Mouse (Mus musculus): ENCODE results near the gene Sipa1l2. TPM values are rescaled to one million over a fixed set of nuclear protein-coding genes. Genes with fewer than 3 reads are reported as not detected.
"Not testable (repeated sequence)": the region's sequence is repeated elsewhere in the genome, so short reads cannot be mapped to it uniquely, and the experiment has no call there.

Sipa1l2 gene
- polyA plus RNA-seq, 1 experiment from 2014 or later: 27.2 TPM

DNA sequence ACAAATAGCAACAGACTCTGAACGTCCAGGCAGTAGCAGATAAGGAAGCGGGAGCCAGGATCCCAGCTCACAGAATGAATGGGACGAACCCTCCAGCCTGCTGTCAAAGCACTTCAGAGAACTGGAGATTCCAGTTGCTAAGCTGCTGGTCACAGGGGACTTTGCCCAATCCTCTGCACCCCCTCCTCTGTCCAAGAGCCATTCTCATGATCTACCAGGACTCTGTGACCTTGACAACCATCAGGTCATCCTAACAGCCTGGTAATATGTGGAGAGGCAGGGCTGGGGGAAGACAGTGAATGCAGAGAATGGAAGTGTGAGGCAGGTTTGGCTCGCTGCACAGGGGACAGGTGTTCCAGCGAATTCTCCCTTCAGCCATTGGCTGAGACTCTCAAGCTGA lies 163.2 kb downstream of the Sipa1l2 start:
- no peak overlapping the region for H3K4me3 ChIP-seq
- 77% methylated on average over 5 of the region's 5 CpGs for WGBS
- 0 out of 2 replicates have a peak, but pooled peaks cover 8% of the 10 kb centered on the region for H3K4me1 ChIP-seq
- no peaks in the 10 kb centered on the region for H3K27me3 ChIP-seq
- H3K9ac ChIP-seq: no peak overlapping the region
- H3K4me2 ChIP-seq: no peak overlapping the region
- ATAC-seq: no peak
- 0 out of 2 replicates have a peak, but pooled peaks cover 6% of the 10 kb centered on the region for H3K9me3 ChIP-seq (replicated peaks)
- no peak overlapping the region for H3K27ac ChIP-seq
- H3K36me3 ChIP-seq (ENCODE audit: poor library complexity, severe bottlenecking): no peaks in the 10 kb centered on the region

DNA sequence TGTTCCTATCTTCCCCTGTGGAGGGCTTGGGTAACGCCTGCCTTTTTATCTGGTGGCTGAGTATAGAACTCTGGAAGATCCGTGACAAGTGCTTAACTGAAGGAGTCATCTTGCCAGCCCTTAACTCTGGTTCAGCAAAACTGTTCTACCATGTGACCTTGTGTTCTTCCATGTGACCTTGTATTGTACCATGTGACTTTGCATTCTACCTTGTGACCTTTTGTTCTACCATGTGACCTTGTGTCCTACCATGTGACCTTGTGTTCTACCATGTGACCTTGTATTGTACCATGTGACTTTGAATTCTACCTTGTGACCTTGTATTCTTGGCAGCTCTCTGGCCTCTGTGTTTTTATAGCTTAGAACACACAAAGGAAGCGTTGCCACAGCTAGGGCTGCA lies 168.3 kb downstream of the Sipa1l2 start:
- Histone ChIP-seq H3K4me2 (no peak overlapping the region), H3K27me3 (no peaks in the 10 kb centered on the region), H3K27ac (no peak overlapping the region), H3K4me1 (no peaks in the 10 kb centered on the region), H3K9me3 (replicated peaks) (0 out of 2 replicates have a peak, but pooled peaks cover 6% of the 10 kb centered on the region), H3K9ac (no peak overlapping the region), H3K36me3 (ENCODE audit: poor library complexity, severe bottlenecking) (no peaks in the 10 kb centered on the region), H3K4me3 (no peak overlapping the region)
- whole genome bisulfite sequencing: 93% methylated on average over 3 of the region's 3 CpGs
- ATAC-seq: no peak

DNA sequence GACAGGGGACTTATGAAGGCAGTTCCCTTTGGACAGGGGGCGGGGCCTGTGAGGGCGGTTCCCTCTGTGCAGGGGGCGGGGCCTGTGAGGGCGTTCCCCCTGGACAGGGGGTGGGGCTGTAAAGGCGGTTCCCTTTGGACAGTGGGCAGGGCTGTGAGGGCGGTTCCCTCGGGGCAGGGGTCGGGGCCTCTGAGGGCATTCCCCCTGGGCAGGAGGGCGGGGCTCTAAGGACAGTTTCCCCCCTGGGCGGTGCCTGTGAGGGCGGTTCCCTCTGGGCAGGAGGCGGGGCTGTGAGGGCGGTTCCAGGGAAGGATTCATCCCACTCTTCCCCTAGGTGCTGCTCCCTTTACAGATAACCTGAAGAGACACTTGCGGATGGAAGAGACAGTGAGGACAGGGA lies 171.6 kb downstream of the Sipa1l2 start:
- no peaks in the 10 kb centered on the region for H3K9me3 ChIP-seq (replicated peaks)
- H3K27me3 ChIP-seq: no peaks in the 10 kb centered on the region
- peaks cover 12% of the 10 kb centered on the region for H3K4me1 ChIP-seq
- H3K4me3 ChIP-seq: no peak overlapping the region
- no peaks in the 10 kb centered on the region for H3K36me3 ChIP-seq (ENCODE audit: poor library complexity, severe bottlenecking)
- no peak overlapping the region for H3K4me2 ChIP-seq
- 39% methylated on average over 14 of the region's 14 CpGs for WGBS
- no peak overlapping the region for H3K27ac ChIP-seq
- no peak overlapping the region for H3K9ac ChIP-seq
- no peak for ATAC-seq

DNA sequence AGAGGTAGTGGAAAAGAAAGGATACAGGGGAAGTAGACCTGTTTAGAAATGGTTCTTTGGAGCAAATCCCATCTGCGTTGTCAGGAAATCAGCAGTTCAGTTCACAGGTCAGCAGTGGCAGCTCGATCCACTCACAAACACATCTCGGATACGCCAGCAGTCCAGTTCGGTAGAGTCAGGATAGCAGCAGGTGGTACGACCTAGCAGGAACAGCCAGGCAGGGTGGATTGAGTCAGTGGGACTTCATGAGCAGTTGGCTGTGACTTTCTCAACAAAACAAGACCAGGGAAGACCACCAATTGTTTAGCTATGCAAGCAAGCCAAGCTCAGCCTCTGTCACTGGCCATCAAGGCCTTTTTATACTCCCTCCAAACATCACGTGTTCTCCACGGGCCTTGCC lies 173.9 kb downstream of the Sipa1l2 start:
- H3K9me3 ChIP-seq (replicated peaks); H3K4me2 ChIP-seq; H3K27me3 ChIP-seq; H3K9ac ChIP-seq; H3K27ac ChIP-seq; H3K4me3 ChIP-seq; ATAC-seq; H3K36me3 ChIP-seq (ENCODE audit: poor library complexity, severe bottlenecking): not testable (repeated sequence)
- H3K4me1 ChIP-seq: peaks cover 23% of the 10 kb centered on the region
- 83% methylated on average over 8 of the region's 8 CpGs for WGBS

DNA sequence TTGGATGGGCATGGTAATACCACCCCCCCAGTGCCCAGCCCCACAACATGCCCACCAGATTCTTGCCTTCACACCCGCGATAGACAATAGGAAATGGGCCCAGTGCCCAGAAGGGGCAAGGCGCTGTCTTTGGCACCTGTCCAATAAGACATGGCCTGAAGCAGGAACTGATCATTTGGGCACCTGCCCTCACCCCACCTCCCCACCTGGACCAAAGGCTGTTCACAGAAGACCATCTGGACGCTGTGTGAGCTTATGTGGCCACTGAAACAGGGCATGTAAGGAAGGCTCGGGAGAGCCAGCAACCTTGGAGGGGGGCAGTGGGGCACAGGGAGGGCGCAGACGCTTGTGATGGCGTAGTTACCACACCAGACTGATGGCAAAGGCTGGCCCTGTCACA lies 174.6 kb downstream of the Sipa1l2 start:
- no peak overlapping the region for H3K4me2 ChIP-seq
- ATAC-seq: peak; percentile 78
- WGBS: 60% methylated on average over 8 of the region's 8 CpGs
- H3K27me3 ChIP-seq: no peaks in the 10 kb centered on the region
- peaks cover 30% of the 10 kb centered on the region for H3K4me1 ChIP-seq
- no peaks in the 10 kb centered on the region for H3K9me3 ChIP-seq (replicated peaks)
- 0 out of 2 replicates have a peak overlapping the region, but pooled peaks have one; percentile 12 for H3K27ac ChIP-seq
- H3K9ac ChIP-seq: no peak overlapping the region
- no peak overlapping the region for H3K4me3 ChIP-seq
- no peaks in the 10 kb centered on the region for H3K36me3 ChIP-seq (ENCODE audit: poor library complexity, severe bottlenecking)

DNA sequence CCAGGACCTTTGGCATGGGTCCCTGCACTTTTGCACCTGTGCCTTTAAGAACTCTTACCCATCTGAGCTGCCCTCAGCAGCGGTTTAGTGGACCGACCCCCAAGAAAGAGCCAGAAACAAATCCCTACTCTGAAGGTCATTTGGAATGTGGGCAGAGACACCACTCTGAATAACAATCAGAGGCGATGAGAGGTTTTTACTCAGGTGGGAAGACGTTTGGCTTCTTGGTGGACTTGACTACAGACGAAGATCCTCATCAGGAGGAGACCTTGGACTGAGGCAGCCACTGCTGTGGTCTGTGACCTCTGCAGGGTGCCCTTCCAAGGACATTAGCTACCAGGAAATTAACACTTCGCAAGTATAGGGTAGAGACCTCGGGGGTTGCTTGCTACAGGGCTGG lies 177.9 kb downstream of the Sipa1l2 start:
- Histone ChIP-seq H3K4me1 (peaks cover 52% of the 10 kb centered on the region), H3K27me3 (no peaks in the 10 kb centered on the region), H3K9ac (no peak overlapping the region), H3K4me3 (no peak overlapping the region), H3K36me3 (ENCODE audit: poor library complexity, severe bottlenecking) (no peaks in the 10 kb centered on the region), H3K27ac (peak overlapping the region; percentile 90; the same call in 1 of the 2 replicates), H3K4me2 (no peak overlapping the region), H3K9me3 (replicated peaks) (no peaks in the 10 kb centered on the region)
- ATAC-seq: no peak
- WGBS: 61% methylated on average over 7 of the region's 7 CpGs

DNA sequence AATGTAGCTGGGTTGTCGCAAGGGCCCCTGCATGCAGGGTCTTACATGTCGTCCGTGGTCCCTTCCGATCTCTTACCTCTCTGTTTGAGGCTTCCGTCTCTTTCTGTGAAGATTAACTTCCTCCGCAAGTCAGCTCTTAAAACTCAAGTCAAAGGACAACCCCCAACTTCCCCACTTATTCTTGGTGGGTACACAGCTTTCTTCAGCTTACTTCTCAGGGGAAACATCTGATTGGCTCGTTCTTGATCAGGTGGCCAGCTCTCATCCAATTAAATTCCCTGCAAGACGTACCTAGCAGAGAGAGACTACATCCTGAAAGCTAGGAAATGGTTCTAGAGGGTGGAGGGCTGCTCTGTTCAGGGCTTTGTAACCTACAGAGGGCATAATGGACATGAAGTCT lies 178.3 kb downstream of the Sipa1l2 start:
- no peaks in the 10 kb centered on the region for H3K36me3 ChIP-seq (ENCODE audit: poor library complexity, severe bottlenecking)
- peaks cover 56% of the 10 kb centered on the region for H3K4me1 ChIP-seq
- WGBS: 74% methylated on average over 8 of the region's 8 CpGs
- no peak overlapping the region for H3K9ac ChIP-seq
- no peaks in the 10 kb centered on the region for H3K27me3 ChIP-seq
- H3K9me3 ChIP-seq (replicated peaks): no peaks in the 10 kb centered on the region
- no peak overlapping the region for H3K4me3 ChIP-seq
- H3K4me2 ChIP-seq: no peak overlapping the region
- H3K27ac ChIP-seq: peak overlapping the region; percentile 90
- no peak for ATAC-seq

DNA sequence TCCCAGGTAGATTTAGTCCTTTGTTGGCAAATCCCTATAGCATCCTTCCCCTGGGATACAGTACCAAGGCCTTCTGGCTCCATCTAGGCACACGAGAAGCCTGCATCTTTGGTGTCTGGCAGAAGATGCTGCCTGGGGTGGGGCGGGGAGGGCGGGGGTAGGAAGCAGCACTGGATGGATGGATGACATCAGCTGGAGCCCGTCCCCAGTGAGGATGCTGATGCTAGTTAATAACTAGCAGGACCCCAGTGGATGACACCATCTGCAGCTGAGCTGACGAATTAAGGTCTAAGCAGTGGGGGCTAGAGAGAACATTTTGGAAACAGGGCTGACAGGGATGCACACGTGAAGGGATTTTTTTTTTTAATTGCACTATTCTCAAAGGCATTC lies 179.1 kb downstream of the Sipa1l2 start:
- Histone ChIP-seq H3K9ac (no peak overlapping the region), H3K4me1 (peaks cover 64% of the 10 kb centered on the region)
- WGBS: 48% methylated on average over 6 of the region's 6 CpGs

DNA sequence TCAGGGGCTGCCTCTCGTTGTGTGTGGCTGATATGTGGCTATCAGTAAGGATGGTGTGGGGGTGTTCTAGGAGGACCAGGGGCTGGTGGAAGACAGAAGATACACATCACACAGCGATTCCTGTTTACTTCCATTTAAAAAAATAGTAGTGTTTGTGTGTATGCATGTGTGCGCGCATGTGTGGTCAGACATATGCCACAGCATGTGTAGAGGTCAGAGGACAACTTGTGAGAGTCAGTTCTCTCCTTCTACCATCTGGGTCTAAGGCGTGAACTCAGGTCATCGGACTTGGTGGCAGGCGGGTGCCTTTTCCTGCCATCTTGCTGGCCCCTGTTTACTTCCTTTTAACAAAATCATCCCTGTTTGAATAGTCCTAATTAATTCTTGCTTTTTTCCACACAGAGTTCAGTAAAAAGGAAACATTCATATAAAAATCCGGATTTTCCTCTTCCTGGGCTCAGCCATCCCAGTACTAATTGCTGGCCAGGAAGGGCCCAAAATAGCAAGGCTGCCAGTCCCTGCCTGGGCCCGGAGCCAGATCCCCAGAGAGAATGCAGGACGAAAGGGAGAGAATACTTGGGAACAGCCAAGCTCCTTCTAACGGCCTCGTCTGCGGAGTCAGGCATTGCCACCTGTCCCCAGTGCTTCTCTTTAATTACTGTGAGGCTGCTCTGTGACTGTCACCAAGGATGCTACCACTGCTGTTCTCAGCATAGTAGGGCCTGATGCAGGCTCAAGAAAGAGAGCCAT lies 179.7 kb downstream of the Sipa1l2 start:
- H3K4me2 ChIP-seq: 0 out of 2 replicates have a peak overlapping the region, but pooled peaks have one; percentile 12
- no peak overlapping the region for H3K9ac ChIP-seq
- ATAC-seq: peak; percentile 46
- WGBS: 38% methylated on average over 13 of the region's 13 CpGs
- H3K36me3 ChIP-seq (ENCODE audit: poor library complexity, severe bottlenecking): no peaks in the 10 kb centered on the region
- peaks cover 65% of the 10 kb centered on the region for H3K4me1 ChIP-seq
- H3K27ac ChIP-seq: peak overlapping the region; percentile 90
- H3K27me3 ChIP-seq: no peaks in the 10 kb centered on the region
- H3K4me3 ChIP-seq: no peak overlapping the region
- no peaks in the 10 kb centered on the region for H3K9me3 ChIP-seq (replicated peaks)

More for the DNA sequence above, 179.1 kb downstream of the Sipa1l2 start:
- ATAC-seq: peak; percentile 10; the same call in 1 of the 2 replicates
- no peaks in the 10 kb centered on the region for H3K36me3 ChIP-seq (ENCODE audit: poor library complexity, severe bottlenecking)
- no peak overlapping the region for H3K4me3 ChIP-seq
- no peaks in the 10 kb centered on the region for H3K27me3 ChIP-seq
- H3K27ac ChIP-seq: peak overlapping the region; percentile 90
- no peaks in the 10 kb centered on the region for H3K9me3 ChIP-seq (replicated peaks)
- no peak overlapping the region for H3K4me2 ChIP-seq

DNA sequence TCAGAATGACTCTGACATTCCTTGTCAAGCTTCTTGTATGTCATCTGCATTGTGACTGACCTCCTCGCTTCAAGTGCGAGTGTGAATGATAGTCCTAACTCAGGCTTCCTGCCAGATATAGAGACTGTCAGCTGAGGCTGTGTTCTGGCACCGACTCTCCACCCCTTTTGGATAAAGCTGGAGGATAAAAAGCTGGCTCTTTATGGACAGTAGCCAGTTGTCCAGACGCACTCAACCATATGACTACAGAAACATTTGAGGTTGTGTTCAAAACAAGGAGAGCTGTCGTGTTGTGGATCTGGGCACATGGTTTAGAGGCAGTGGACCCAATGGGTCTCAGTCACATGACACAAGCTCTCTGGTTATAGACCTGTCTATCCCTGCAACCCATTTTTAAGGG lies 180.3 kb downstream of the Sipa1l2 start:
- 45% methylated on average over 5 of the region's 5 CpGs for WGBS
- H3K36me3 ChIP-seq (ENCODE audit: poor library complexity, severe bottlenecking): no peaks in the 10 kb centered on the region
- no peak overlapping the region for H3K4me3 ChIP-seq
- peak overlapping the region; percentile 90 for H3K27ac ChIP-seq
- H3K27me3 ChIP-seq: no peaks in the 10 kb centered on the region
- ATAC-seq: peak; percentile 52; the same call in 1 of the 2 replicates
- H3K4me1 ChIP-seq: peaks cover 62% of the 10 kb centered on the region
- 0 out of 2 replicates have a peak overlapping the region, but pooled peaks have one; percentile 12 for H3K4me2 ChIP-seq
- no peak overlapping the region for H3K9ac ChIP-seq
- no peaks in the 10 kb centered on the region for H3K9me3 ChIP-seq (replicated peaks)

DNA sequence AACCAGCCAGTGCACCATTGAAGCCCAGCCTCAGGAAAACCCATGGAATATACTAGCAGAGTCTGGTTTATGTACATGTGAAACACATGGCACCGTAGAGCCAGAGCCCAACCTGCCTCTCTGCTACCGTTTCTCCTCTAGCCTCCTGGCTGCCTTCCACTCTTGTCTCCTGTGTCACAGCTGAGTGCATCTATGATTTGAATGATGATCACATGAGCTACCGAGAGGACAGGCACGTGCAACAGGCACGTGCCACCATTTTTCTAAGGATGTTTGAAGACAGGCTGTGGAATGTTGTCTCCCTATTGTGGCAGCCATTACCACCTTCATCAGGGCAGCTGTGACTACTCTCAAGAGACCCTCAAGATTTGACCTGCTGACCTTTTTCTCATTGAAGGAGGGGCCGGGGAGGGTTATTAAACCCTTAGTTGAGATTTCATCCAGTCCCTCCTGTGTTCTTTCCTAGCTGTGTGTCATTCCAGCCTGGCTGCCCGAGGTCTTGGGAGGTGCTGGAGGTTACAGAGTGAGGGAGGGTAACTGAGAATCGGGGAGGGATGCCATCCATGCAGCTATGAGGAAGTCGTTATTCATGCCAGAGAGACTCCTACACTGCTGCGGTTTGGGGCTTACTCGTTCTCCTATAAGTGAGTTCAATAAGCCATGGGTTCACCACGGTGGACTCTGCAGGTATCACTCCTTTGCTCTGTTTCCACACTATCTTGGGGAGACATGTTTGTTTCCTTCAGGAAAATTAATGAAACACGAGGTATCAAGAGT lies 181.0 kb downstream of the Sipa1l2 start:
- Histone ChIP-seq H3K4me2 (no peak overlapping the region), H3K36me3 (ENCODE audit: poor library complexity, severe bottlenecking) (no peaks in the 10 kb centered on the region), H3K9ac (no peak overlapping the region), H3K27ac (0 out of 2 replicates have a peak overlapping the region, but pooled peaks have one; percentile 27), H3K4me3 (no peak overlapping the region), H3K9me3 (replicated peaks) (no peaks in the 10 kb centered on the region), H3K4me1 (peaks cover 61% of the 10 kb centered on the region), H3K27me3 (no peaks in the 10 kb centered on the region)
- WGBS: 77% methylated on average over 13 of the region's 13 CpGs
- no peak for ATAC-seq

DNA sequence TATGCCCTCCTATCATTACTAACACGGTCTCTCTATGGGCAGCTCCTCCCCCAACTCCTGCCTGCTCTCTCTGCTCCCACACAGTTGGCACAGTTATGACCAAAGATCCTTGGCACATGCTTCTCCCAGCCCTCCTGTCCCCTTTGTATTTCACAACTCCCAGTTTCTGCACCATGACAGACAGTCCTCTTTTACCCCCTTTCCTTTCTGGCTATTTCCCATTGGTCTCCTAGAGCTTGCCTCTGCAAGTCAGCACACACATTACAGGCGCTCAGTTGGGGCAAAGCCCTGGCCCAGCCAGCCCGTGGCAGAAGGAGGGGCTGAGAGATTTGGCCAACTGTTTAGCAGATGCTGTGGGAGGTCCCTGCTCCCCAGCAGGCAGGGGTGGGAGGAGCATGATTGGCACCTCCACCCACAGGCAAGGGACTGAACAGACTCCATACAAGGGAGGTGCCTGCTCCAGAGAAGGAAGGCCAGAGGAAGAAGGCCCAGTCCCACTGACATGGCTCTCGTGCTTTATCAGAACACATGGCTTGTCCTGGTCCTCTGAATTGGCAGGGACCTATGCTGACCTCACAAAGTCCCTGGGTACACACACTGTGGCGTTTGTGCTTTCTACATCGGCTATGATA lies 184.0 kb downstream of the Sipa1l2 start:
- peak; percentile 84 for ATAC-seq
- Histone ChIP-seq H3K4me2 (0 out of 2 replicates have a peak overlapping the region, but pooled peaks have one; percentile 6), H3K9me3 (replicated peaks) (no peaks in the 10 kb centered on the region), H3K36me3 (ENCODE audit: poor library complexity, severe bottlenecking) (no peaks in the 10 kb centered on the region), H3K27ac (peak overlapping the region; percentile 58), H3K27me3 (no peaks in the 10 kb centered on the region), H3K4me1 (peaks cover 49% of the 10 kb centered on the region), H3K9ac (no peak overlapping the region), H3K4me3 (no peak overlapping the region)
- WGBS: 22% methylated on average over 6 of the region's 6 CpGs

Data from forebrain, embryonic 13.5 days (tissue).